Mouse (Mus musculus) common myeloid progenitor, adult 5-6 weeks (primary cell): ENCODE measurements at regions not wholly inside any gene's neighbourhood (a gene's known extent, or its start where the extent isn't known, plus 50 kb on each side); places are given as distances from the start of the nearest gene placed in this dataset.

Experiments
- ATAC-seq: replicated peaks from 2 replicates; pipeline ENCODE4 v1.8.0; 2016; ENCODE audit warnings: low read depth, mild to moderate bottlenecking, moderate TSS enrichment, inconsistent platforms; ENCODE audit not compliant: poor library complexity, severe bottlenecking

- no peak for ATAC-seq
Measured at GRCm38 (mm10) chr11:45508566-45508965, 343.3 kb upstream of the Clint1 start.

DNA sequence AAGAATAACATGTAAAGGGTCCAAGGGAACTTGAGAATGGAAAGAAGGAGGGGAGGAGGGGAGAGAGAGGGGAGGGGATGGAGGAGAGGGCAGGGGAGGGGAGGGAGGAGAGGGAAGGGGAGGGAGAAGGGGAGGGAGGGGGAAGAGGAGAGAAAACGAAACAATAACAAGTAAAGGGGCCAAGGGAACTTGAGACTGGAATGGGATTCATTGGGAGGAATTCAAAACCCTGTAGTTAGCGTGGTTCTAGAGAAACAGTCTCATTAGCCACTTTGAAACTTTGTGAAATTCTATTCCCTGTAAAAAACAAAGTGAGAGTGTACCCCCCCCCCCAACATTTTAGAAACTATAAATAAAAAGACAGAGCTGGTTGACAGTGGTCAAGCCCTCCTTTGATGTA is 342.6 kb upstream of the Clint1 start:
- ATAC-seq, result no peak

GRCm38 (mm10) chr11:45514415-45515271 is 337.2 kb upstream of the Clint1 start:
- ATAC-seq, result no peak

DNA sequence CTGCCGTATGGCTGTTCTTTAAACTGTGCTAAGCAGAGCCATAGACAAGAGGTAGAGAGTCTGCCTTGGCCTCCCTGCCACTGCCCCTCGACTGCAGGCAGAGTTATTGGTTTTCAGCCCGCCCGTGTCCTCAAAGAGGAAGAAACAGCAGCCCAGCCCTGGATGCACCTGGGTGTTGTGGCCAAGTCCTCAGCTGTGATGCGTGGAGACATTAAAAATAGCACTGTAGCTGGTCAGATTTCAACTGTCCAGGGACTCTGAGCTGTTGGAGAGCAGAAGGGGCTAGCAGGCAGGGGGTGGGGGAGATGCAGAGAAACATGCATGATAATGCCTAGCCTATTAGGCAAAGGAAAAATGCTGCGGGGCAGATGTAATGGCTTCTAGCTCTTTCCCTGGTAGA is 327.1 kb upstream of the Clint1 start:
- ATAC-seq, result no peak

- ATAC-seq, result no peak
Measured at GRCm38 (mm10) chr11:45531044-45531626, 320.7 kb upstream of the Clint1 start.

DNA sequence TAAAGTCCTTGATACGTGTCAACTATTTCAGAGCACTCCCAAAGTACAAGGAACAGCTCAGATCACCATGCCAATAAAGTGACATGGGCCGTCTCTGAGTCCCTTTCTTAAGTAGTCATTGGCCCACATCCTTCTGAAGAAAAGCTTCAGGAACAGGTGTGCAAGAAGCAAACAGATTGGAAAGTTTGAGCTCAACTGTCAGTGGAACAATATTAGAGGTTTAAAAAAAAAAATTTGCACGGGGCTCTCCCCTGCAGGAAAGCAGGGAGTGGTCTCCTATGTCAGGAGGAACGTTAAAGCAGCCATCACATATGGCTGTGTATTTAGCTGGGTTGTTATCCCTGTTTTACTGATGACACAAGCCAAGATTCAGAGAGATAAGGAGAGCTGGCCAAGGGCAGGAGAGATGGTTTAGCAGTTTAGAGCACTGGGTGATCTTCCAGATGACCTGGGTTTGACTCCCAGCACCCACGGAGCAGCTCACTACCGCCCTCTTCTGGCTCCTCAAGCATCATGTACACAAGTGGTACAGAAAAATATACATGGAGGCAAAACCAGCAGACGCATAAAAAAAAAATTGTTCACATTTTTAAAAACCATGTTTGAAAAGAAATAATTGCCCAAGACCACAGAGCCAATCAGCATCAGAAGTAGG is 318.3 kb upstream of the Clint1 start:
- no peak for ATAC-seq

DNA sequence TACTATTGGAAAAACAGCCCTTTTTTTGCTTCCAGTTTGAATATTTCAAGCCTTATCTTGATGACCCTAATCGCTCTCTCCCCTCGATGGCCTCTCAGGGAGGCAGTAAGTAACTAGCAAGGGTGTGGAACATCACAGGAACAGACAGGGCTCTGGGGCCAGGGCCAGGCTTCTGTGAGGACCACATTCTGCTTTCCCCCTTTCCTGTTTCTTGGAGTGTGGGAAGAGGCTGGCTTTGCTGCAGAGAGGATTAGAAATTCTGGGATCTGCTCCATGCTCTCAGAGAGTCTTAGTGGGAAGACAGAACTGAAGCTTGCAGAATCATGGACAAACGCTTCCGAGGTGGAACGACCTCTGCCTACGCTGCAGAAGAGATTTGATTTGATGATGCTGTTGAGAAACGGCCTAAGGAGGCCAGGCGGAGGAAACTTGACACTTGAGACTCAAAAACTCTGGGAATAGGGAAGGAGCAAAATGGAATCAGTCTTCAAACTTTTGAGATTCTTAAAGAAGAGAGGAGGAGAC is 316.3 kb upstream of the Clint1 start:
- no peak for ATAC-seq

- no peak for ATAC-seq
Measured at GRCm38 (mm10) chr11:45538011-45538410, 313.8 kb upstream of the Clint1 start.

- ATAC-seq, result no peak
Measured at GRCm38 (mm10) chr11:45539459-45539858, 312.4 kb upstream of the Clint1 start.

DNA sequence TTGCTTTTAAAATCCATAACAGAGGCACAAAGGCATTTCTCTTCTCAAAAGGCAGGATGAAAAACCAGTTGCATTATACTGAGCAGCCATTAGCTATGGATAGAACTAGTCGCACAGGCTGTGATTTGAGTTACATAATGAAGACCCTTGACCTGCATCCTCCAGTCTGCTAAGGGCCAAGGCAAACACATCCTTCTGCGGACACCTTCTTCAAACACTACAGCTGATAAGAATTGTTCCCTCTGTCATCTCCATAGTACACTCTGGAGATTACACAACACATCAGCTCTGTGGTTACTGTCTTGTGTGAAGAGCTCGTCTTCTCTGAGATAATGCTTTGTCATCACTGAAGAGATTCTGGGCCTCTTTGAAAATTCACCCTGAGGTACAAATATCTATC is 307.3 kb upstream of the Clint1 start:
- no peak for ATAC-seq

DNA sequence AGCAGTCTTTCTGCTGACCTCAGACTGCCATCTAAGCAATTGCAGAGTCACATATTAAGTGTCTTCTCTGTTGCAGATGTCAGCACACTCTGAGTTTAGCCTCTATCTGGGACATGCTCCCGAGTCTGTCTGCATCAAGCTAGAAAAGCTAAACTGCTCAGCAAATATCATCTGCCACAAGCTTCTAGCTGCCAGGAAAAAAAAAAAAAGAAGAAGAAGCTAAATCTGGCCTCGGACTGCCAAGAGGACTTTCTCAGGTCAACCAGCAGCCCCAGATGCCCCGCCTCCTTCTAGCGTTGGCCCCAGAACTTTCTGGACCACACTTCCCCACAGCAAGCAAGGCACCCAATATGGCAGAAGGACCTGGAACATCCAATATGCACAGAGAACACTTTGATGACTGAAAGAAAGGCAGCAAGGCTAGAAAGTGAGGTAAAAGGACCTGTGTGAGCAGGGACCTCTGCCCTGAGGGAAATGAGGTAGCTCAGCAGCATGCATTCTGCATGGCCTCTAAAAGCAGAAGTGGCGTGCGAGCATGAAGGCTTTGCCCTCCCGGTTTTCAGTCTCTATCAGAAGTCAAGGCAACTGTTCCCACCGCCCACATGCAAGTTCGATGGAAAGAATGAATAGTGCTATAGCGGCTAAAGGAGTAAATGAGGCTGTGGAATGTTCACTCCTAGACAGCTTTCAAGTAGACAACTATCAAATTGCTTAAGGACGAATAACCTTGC is 305.8 kb upstream of the Clint1 start:
- no peak for ATAC-seq

GRCm38 (mm10) chr11:45546861-45547260 is 305.0 kb upstream of the Clint1 start:
- ATAC-seq, result no peak

DNA sequence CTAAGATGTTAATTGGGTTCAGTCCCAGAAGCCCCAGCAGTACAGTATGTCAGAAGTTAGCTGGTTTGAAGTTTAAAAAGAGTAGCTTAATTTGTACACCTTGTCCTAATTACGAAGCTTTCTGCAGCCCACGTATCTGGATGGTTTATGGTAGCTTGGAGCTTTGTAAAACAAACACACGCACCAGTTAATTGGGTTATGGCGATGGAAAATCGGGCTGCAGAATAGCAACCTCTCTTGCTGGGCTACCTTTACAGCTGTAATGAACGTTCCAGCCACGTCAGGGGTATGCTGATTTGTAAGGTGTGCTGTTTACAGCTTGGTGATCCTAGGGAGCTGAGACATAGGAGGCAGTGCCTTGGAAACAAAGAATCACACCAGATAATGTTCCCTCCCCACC is 301.5 kb upstream of the Clint1 start:
- ATAC-seq, result no peak

DNA sequence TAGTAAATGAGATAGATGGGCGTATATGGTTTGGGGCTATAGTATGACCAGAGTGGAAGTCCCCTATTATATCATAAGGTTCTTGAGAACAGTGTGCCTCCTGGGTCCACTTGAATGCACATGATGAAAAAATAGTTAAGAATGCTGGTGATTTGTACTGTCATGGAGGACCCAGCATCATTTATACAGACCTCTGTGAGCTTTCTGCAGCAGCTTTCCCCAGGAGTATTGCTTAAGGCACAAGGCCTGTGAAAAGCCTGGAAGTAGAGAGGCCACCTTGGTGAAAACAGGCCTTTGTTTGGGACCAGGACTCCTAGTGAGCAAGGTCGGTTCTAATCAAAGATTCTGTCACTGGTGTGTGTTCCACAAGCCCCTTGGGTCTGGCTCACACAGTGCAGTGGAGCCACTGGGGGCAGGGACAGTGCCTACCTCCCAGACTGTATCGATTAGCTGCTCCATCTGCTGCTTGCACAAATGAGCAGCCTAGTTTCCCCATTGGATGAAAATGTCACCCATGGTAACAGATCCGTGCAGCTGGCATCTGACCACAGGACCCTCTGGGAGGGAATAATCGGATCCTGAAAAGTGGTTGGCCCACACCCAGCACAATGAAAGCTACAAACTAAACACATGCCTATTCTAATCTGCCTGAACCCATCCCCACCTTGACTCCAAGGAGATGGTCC is 274.2 kb upstream of the Clint1 start:
- ATAC-seq, result no peak

DNA sequence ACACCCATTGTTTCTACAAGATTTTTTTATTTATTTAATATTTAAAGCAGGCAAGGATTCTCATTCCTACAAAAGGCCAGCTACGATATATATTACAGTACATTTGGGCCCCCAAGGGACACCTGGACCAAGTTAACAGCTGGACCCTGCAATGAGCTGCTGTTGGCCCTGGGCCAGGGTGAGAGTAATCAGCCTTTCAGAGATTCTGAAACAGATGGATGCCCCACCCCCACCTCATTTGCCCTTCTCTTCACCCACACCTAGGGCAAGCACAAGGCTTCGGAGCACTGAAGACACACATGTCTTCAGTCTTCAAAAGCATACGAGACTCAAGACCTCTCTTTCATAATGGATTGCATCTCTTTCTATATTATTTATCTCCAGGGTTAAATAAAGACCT is 259.5 kb upstream of the Clint1 start:
- no peak for ATAC-seq

DNA sequence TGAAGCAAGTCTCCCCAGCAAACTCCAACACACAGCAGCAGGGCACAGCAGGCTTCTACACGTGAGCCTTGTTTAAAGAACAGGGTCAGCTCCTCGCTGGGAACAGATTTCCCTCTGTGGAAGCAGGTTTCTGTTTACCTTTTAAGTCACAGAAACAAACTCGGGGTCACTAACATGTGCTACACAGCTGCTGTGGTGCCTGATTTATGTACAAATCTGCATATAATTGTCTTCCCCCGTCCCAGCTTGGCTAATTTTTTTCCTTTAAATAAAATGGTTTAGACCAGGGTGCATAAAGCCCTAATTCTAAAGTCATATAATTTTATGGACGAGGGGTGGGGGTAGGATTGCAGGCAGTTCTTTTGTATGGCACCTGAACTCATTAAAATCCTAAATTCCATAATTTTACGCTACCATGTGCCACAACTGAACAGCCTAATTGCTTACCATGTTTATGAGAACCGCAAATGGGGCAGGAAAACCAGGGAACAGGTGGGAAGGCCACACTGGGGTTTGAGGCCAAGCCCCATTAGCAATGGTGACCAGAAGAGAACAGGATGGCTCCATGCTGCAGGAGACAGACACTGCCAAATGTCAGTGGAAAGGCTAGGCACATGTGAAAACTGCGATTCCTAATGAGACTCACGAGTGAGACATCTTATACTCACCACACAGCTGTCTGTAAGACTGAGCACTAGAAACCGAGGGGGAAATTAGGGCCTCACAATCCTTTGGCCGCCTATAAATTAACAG is 258.8 kb upstream of the Clint1 start:
- ATAC-seq, result no peak

DNA sequence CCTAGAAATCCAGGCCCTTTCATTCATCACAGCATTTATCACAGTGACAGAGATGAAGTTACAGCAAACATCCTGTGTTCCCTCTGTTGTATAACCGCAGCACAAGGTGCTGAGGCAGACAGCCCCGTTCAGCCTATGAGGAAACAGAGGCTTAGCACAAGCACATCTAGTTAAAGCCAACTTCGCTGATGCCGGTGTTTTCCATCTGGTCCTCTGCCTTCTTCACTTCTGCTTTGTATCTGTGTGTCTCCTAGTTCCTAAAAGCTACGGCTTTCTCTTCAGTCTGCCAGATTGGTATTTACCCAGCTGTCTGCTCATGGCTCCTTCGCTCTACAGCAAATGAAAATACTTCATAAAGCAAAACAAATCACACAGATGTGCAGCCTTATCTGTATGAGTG is 256.5 kb upstream of the Clint1 start:
- no peak for ATAC-seq

DNA sequence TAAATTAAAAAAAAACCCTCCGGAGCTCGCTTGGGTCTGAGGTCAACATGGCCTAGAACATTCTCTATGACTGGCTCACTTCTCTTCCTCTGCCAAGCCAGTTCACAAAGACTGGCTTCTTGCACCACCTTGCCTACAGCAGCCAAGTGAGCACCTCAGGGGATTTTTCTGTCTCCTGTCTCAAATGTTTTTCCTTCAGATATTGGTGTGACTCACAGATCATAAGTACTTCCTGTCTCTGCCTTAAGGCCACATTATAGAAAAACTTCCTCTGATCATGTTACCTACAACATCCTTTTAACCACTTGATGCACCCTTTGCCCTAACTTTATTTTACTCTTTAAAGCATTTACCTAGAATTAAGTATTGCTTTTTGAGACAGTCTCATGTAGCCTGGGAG is 230.0 kb upstream of the Clint1 start:
- no peak for ATAC-seq

DNA sequence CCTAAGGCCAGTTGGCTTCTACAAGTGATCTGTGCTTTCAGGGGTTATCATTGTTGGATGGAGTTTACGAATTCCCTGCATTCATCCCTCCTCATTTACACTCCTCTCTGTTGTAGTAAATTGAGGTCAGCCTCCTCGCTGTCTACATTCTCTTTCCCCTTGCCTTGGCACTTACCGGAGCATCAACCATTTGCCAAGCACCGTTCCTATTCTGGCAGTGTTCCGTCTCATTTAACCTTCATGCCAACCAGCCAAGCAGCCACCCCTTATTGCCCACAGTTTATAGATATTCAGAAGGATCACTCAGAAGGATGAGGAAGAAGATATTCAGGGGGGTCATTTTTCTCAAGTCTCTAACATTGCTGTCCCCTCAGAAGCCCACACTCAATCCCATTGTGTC is 229.2 kb upstream of the Clint1 start:
- no peak for ATAC-seq
